Mouse (Mus musculus): ENCODE data around the gene Rarb.

GRCm38 (mm10) chr14:16427569-16427968 is 391.4 kb downstream of the Rarb start:
- TF ChIP-seq CTCF (IDR thresholded peaks at IDR 0.05; ENCODE audit: low read depth) (no peak), EP300 (IDR thresholded peaks at IDR 0.05; ENCODE audit: low read depth) (no peak)

Data from heart, postnatal 0 days (tissue).